Mouse (Mus musculus): ENCODE measurements around the gene Arap2.
"Not testable (repeated sequence)": the region's sequence is repeated elsewhere in the genome, so short reads cannot be mapped to it uniquely, and the experiment has no call there.

The Arap2 gene

GRCm38 (mm10) chr5:62743220-62743922, 22.6 kb downstream of the Arap2 start:
- no peak for DNase-seq (ENCODE audit: extremely low spot score)

DNA sequence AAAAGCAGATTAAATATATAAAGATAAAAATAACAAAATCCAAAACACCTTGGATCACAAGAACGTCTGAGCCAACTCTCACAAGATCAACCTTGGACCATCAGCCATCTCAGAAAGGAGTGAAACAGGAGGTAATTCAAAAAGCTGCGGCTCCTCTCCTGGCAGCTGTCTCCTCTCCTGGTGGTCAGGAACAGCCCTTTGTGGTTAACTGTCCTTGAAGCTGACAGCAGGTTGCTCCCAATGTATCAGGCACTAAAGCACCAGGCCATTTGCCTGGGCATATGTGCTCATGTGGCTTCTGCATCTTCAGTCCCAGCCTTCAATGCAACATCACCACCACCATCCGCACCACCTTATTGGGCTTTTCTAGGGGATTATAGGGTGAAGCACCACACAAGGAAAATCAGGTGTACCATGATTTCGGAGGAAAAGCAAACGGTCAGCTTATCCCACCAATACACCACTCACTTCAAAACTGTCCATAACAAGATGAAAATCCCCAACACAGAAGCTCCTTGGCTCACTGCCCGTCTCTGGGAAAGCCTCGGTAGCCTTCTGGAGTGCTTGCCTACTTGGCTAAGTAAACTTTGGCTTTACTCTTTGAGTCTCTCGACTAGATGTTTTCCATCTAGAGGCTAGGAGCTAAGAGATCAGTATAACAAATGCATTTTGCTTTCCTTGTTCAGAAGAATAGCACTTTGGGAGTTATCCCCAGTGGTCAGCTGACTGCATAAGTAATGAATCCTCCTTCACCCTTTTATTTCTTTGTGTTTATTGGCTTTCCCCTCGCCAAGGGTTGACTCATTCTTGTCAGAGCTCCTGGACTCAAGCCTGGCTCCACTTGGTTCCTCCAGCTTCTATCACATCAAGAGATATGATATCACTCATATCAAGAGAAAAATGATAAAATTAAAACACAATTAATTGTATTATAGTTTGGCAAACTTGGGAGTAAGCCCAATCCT, 26.2 kb downstream of the Arap2 start:
- DNase-seq (ENCODE audit: extremely low spot score), result no peak

- not testable (repeated sequence) for DNase-seq (ENCODE audit: extremely low spot score)
These were observed 35.4 kb downstream of the Arap2 start for GRCm38 (mm10) chr5:62730573-62730972.

- DNase-seq (ENCODE audit: extremely low spot score), result no peak
These were observed 40.4 kb downstream of the Arap2 start for GRCm38 (mm10) chr5:62725551-62725950.

DNA sequence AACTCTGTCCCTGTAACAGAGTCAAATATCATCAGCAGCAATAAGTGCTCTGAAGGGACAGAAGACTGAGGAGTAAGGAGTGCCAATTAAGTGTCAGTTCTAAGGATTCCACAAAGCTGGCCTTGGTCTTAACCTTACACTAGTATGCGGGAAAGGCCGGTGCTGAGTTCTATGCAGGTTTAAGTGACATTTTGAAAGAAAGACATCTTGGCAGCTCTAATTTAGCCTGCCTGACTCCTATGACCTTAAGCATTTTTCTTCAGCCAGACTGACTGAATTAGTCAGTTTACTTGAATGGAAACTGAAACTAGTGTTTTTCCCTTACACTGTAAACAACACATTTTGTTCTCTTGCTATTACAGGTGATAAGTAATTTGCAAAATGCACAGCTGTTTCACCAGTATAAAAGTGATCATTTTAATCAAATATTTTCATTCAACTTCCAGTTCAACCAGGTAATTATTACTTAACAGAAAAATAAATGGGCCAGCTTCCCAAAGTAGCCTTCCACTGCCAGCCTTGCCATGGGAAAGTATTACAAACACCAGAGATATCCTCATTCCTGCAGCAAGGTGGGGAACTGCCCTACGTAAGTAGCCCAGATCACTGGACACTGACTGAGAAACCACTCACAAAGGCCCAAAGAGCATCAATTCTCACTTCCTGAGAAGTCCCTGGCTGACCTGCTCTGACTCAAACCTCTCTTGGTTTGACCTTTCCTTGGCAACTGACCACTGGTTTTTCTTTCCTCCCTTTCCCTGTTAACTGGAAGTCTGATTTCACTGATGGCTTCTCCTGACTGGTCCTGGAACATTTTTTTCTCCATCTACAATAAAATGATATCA, 42.5 kb downstream of the Arap2 start:
- DNase-seq (ENCODE audit: extremely low spot score), result no peak

DNA sequence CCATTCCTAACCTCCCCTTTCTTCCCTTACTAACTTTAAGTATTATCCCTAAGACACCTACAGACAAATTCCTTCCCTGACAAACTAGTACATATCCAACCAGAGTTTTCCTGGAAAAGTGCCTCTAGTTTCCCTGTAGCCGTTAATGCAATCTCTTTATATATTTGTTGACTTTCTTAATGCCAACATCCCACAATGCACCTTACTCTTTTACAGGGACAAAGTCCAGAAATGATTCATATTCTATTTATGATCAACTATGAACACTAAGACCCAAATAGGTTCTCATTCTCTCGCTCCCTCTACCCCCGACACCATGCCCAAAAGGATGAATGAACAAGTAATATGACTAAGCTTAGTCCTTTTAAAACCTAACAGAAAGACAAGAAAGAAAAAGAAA, 49.5 kb downstream of the Arap2 start:
- no peak for DNase-seq (ENCODE audit: extremely low spot score)

GRCm38 (mm10) chr5:62715977-62716376, 50.0 kb downstream of the Arap2 start:
- no peak for DNase-seq (ENCODE audit: extremely low spot score)

DNA sequence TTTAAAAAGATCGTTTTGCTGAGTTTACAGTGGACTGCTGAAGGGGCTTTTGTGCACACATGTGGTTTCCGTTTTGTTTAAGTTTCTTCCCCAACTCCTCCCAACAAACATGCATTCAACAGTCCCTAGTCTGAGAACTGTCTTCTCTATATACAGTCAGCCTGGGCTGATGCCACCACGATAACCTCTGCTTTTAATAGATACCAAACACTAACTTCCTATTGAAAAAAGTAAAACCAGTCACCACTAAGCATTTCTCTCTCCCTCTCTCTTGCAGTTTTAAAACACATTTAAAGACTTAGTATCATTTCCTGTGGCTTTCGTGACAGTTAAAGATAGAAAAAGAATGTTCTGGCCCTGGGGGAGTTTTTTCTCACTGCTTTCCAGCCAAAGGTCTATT, 50.5 kb downstream of the Arap2 start:
- DNase-seq (ENCODE audit: extremely low spot score), result no peak

GRCm38 (mm10) chr5:62710955-62711354, 55.0 kb downstream of the Arap2 start:
- no peak for DNase-seq (ENCODE audit: extremely low spot score)

- peak; percentile 33 for DNase-seq (ENCODE audit: extremely low spot score)
These were observed 59.1 kb downstream of the Arap2 start for GRCm38 (mm10) chr5:62706900-62707299.

GRCm38 (mm10) chr5:62689965-62690364, 76.0 kb downstream of the Arap2 start:
- no peak for DNase-seq (ENCODE audit: extremely low spot score)

DNA sequence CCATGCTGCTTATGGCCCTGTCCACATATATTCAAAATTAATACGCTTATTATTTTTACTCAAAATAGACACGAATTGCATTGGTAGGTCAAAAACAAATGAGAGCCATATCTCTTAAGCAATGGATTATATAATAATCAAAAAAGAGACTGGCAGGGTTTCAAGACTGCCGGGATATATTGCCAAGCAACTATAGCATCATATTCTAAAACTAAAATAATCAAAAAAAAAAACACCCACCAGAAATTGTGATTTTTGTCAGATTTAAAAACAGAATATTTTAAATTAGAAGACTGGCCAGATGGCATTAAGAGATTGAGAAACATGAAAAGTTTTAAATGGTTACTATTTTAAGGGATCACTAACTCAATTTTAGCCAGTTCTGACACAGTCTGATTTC, 82.2 kb downstream of the Arap2 start:
- no peak for DNase-seq (ENCODE audit: extremely low spot score)

GRCm38 (mm10) chr5:62683207-62683606, 82.8 kb downstream of the Arap2 start:
- DNase-seq (ENCODE audit: extremely low spot score), result no peak

GRCm38 (mm10) chr5:62677390-62677789, 88.6 kb downstream of the Arap2 start:
- no peak for DNase-seq (ENCODE audit: extremely low spot score)

DNA sequence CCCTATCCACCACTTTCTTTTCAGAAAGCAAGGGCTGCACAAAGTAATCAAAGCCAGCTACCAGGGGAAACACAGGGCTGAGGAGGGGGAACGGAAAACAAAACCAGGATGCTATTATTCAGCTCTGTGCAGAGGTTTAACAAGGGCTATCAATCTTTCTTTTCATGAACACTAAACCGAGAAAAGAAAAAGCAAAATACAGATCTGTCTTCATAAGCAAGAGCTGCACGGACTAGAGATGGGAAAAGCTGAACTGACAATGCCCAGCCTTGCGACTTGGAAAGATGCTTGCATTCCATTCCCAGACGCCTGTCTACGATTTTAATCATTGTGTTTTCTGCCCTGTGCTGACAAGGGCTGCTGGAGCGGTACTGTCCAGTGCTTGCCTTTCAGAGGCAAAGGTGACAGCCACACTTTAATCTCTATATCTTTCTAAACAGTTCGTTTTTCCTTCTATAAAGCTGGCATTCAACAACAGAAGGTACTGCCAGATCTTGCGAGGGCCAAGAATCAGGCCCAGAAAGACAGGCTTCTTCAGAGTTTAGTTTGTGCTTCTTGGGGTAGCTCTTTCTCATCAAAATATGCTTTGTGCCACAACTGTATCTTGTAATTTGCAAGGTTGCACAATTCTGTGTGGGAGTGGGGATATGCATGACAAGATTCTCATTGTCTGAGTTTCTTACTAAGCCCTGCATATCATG, 93.1 kb downstream of the Arap2 start:
- DNase-seq (ENCODE audit: extremely low spot score), result peak; percentile 15

GRCm38 (mm10) chr5:62665329-62665728, 100.6 kb downstream of the Arap2 start:
- DNase-seq (ENCODE audit: extremely low spot score), result no peak

GRCm38 (mm10) chr5:62664847-62665246, 101.1 kb downstream of the Arap2 start:
- no peak for DNase-seq (ENCODE audit: extremely low spot score)

- no peak for DNase-seq (ENCODE audit: extremely low spot score)
These were observed 102.8 kb downstream of the Arap2 start for GRCm38 (mm10) chr5:62663206-62663605.

DNA sequence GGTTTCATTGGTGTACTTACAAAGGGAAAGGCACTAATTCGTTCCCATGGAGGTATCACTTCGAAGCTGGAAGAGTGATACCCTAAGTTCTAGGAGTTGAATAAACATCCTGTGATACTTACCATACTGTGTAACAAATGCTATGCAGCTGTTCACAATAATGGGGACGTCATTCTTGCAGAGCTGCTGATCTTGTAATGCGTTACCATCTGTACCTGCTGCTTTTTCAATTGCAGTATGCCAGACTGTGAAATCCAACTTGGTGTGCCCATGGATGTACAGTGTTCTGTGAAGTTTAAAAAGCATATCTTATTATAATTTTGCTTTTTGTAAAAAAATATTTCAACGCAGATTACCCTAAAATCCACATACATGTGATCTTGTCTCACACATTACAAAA, 112.0 kb downstream of the Arap2 start:
- no peak for DNase-seq (ENCODE audit: extremely low spot score)

GRCm38 (mm10) chr5:62642330-62642729, 123.6 kb downstream of the Arap2 start:
- no peak for DNase-seq (ENCODE audit: extremely low spot score)

- DNase-seq (ENCODE audit: extremely low spot score), result no peak
These were observed 125.5 kb downstream of the Arap2 start for GRCm38 (mm10) chr5:62640501-62640900.

Data from embryo, embryonic 9.5 days (tissue).